Mouse (Mus musculus) kidney, adult 2 months (tissue): ENCODE data around the gene Zfp30.

Experiments used
- CTCF ChIP-seq: fragments of 200-500 bp; conservative IDR thresholded peaks from 2 replicates; pipeline ENCODE4 v1.5.1; 2011; ENCODE audit warnings: low read depth, mild to moderate bottlenecking, control low read depth, low read length, moderate library complexity, mixed read lengths; ENCODE audit not compliant: insufficient read depth, insufficient read length
- POLR2A ChIP-seq: fragments of 200-500 bp; IDR thresholded peaks from one replicate; pipeline ENCODE4 v1.6.1; 2011; ENCODE audit warnings: low read depth, low read length, control low read depth

- TF ChIP-seq POLR2A (no peak), CTCF (no peak)
Observed at GRCm38 (mm10) chr7:29815061-29815784, 31.4 kb downstream of the Zfp30 start.
